Mouse (Mus musculus) heart, postnatal 36 days (tissue): Measurements from ENCODE around the gene Cdh13. TPM values are rescaled to one million over a fixed set of nuclear protein-coding genes. Genes with fewer than 3 reads are reported as not detected.
A peak's percentile ranks its signal among the peaks of the same experiment; 100 is the strongest.

Experiments
- DNase-seq, 2 experiments: peaks; one replicate each; pipeline ENCODE4 v3.0.0; 2021 to 2022
- intact Hi-C: fragments of 180-260 bp; cut with DNase I; formaldehyde crosslinking; loops from one replicate; pipeline ENCODE4 v1.15.1; 2025
- total RNA-seq, 2 experiments: library from RNA; stranded (reverse); gene quantifications; 2 replicates each; pipeline ENCODE4 v1.2.3; 2021

The Cdh13 gene
- total RNA-seq, 2 experiments from 2014 or later, result 182 to 204 TPM

GRCm38 (mm10) chr8:118849515-118849914 lies 566.0 kb downstream of the Cdh13 start:
- intact Hi-C loops, result no loop called here
- DNase-seq, result peak in 1 of 2 experiments; percentile 14

GRCm38 (mm10) chr8:118850381-118850780 lies 566.8 kb downstream of the Cdh13 start:
- intact Hi-C loops, result loop anchor here (1.0 to 10.0 kb wide), 7 partner anchors 148 to 953 kb away; no protein-coding TSS in a partner anchor
- peak; percentile 73 to 77 for DNase-seq

- DNase-seq, result no peak
- intact Hi-C loops, result loop anchor here (2.0 to 10.0 kb wide), 6 partner anchors 149 to 954 kb away; no protein-coding TSS in a partner anchor
Observed at GRCm38 (mm10) chr8:118851361-118851760, 567.8 kb downstream of the Cdh13 start.

- intact Hi-C loops, result loop anchor here (5.0 to 10.0 kb wide), 5 partner anchors 151 to 956 kb away; no protein-coding TSS in a partner anchor
- DNase-seq, result peak in 1 of 2 experiments; percentile 24
Observed at GRCm38 (mm10) chr8:118852861-118853260, 569.3 kb downstream of the Cdh13 start.

- intact Hi-C loops, result loop anchor here (5.0 to 10.0 kb wide), 5 partner anchors 152 to 957 kb away; no protein-coding TSS in a partner anchor
- peak in 1 of 2 experiments; percentile 13 for DNase-seq
Observed at GRCm38 (mm10) chr8:118854656-118855055, 571.1 kb downstream of the Cdh13 start.

- intact Hi-C loops, result no loop called here
- no peak for DNase-seq
Observed at GRCm38 (mm10) chr8:118866332-118866731, 582.8 kb downstream of the Cdh13 start.

- intact Hi-C loops, result loop anchor here (5.0 kb wide), 1 partner anchor 192 kb away; no protein-coding TSS in a partner anchor
- DNase-seq, result no peak
Observed at GRCm38 (mm10) chr8:118870711-118871110, 587.2 kb downstream of the Cdh13 start.

GRCm38 (mm10) chr8:118879939-118880825 lies 596.6 kb downstream of the Cdh13 start:
- no peak for DNase-seq
- intact Hi-C loops, result no loop called here

GRCm38 (mm10) chr8:118884296-118884695 lies 600.8 kb downstream of the Cdh13 start:
- intact Hi-C loops, result no loop called here

GRCm38 (mm10) chr8:118884988-118885387 lies 601.5 kb downstream of the Cdh13 start:
- intact Hi-C loops, result no loop called here
- no peak for DNase-seq

More at GRCm38 (mm10) chr8:118884296-118884695, 600.8 kb downstream of the Cdh13 start:
- DNase-seq, result no peak

- intact Hi-C loops, result no loop called here
Observed at GRCm38 (mm10) chr8:118902402-118902801, 618.9 kb downstream of the Cdh13 start.

GRCm38 (mm10) chr8:118916513-118916912 lies 633.0 kb downstream of the Cdh13 start:
- no peak for DNase-seq

More at GRCm38 (mm10) chr8:118902402-118902801, 618.9 kb downstream of the Cdh13 start:
- DNase-seq, result no peak

GRCm38 (mm10) chr8:118937412-118937811 lies 653.9 kb downstream of the Cdh13 start:
- no peak for DNase-seq
- intact Hi-C loops, result no loop called here

More at GRCm38 (mm10) chr8:118916513-118916912, 633.0 kb downstream of the Cdh13 start:
- intact Hi-C loops, result no loop called here

- intact Hi-C loops, result no loop called here
- no peak for DNase-seq
Observed at GRCm38 (mm10) chr8:118938025-118938424, 654.5 kb downstream of the Cdh13 start.

- intact Hi-C loops, result no loop called here
- DNase-seq, result no peak
Observed at GRCm38 (mm10) chr8:118951766-118952741, 668.5 kb downstream of the Cdh13 start.

- no peak for DNase-seq
- intact Hi-C loops, result no loop called here
Observed at GRCm38 (mm10) chr8:118956109-118956508, 672.6 kb downstream of the Cdh13 start.

- DNase-seq, result peak; percentile 4 to 6
- intact Hi-C loops, result no loop called here
Observed at GRCm38 (mm10) chr8:118961877-118962545, 678.5 kb downstream of the Cdh13 start.

GRCm38 (mm10) chr8:118965101-118965840 lies 681.7 kb downstream of the Cdh13 start:
- DNase-seq, result no peak
- intact Hi-C loops, result no loop called here

- DNase-seq, result no peak
- intact Hi-C loops, result no loop called here
Observed at GRCm38 (mm10) chr8:118968896-118969295, 685.4 kb downstream of the Cdh13 start.
